Mouse (Mus musculus) embryonic fibroblast, embryonic 13.5 days (primary cell): ENCODE measurements around the gene Phospho2. TPM values are rescaled to one million over a fixed set of nuclear protein-coding genes. Genes with fewer than 3 reads are reported as not detected.
"Not testable (repeated sequence)": the region's sequence is repeated elsewhere in the genome, so short reads cannot be mapped to it uniquely, and the experiment has no call there.

Experiments
- H3K27ac ChIP-seq: 2 replicates; pipeline ENCODE4 v1.5.1; 2012; ENCODE audit warnings: low read length, control low read depth, inconsistent platforms; ENCODE audit not compliant: insufficient read depth
- H3K4me1 ChIP-seq: 2 replicates; pipeline ENCODE4 v1.6.1; 2011; ENCODE audit warnings: low read length; ENCODE audit not compliant: control insufficient read depth, insufficient read depth
- H3K4me3 ChIP-seq: 2 replicates; pipeline ENCODE4 v1.5.1; 2011; ENCODE audit warnings: mild to moderate bottlenecking, control low read depth, low read length; ENCODE audit not compliant: insufficient read depth
- CTCF ChIP-seq: IDR thresholded peaks from 2 replicates; pipeline ENCODE4 v1.5.1; 2011; ENCODE audit warnings: mild to moderate bottlenecking, control low read depth, low read length, moderate library complexity, borderline replicate concordance; ENCODE audit not compliant: insufficient read depth
- POLR2A ChIP-seq: IDR thresholded peaks from 2 replicates; pipeline ENCODE4 v1.6.1; 2011; ENCODE audit warnings: low read depth, mild to moderate bottlenecking, control low read depth, low read length, moderate library complexity
- polyA plus RNA-seq: library from polyadenylated mRNA; stranded (reverse); fragments of >200 nt; gene quantifications from 2 replicates; pipeline ENCODE4 v1.2.4, GENCODE M21; 2011; ENCODE audit warnings: low read depth; ENCODE audit not compliant: missing spikeins, insufficient read length

The Phospho2 gene
- polyA plus RNA-seq, 1 experiment, result 22.5 TPM

DNA sequence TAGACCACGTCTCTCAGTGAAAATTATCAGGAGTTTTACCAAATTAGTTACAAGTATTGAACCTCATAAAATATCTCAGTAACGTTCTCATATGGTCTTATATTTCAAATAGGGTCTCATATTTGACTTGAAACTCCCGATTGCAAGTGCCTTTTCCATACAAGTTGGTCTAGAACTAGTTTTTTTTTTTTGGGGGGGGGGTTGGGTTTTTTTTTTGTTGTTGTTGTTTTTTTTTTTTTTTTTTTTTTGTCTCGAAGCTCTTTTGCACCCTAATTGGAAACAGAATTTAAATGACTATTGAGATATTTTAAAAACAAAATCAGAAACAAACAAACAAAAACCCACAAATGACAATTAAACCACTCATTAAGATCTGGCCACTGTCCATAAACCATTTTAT, 1.3 kb downstream of the Phospho2 start:
- Histone ChIP-seq H3K27ac (no peak overlapping the region), H3K4me1 (no peaks in the 10 kb centered on the region), H3K4me3 (peak overlapping the region; percentile 54; the same call in 1 of the 2 replicates)
- TF ChIP-seq CTCF, result no peak
- no peak for TF ChIP-seq POLR2A

DNA sequence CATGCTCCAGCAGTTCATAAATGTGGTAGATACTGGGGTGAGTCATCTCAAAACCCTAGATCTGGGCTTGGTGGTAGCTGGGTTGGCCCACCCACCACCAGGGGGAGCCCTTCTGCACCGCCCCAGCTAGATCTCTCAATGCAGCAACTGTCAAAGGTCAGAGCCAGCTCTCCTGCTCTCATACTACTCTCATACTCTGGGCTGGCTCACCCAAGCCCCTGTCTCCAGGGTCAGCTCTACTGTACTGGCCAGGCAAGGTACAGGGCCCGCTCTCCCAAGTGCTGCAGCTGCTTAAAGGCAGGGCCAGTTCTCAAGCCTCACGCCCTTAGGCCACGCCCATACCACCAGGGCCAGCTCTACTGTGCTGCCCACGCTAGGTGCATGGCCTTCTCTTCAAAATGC, 13.5 kb downstream of the Phospho2 start:
- no peak overlapping the region for H3K27ac ChIP-seq
- no peak overlapping the region for H3K4me3 ChIP-seq
- no peaks in the 10 kb centered on the region for H3K4me1 ChIP-seq
- TF ChIP-seq CTCF (peak; percentile 26; the same call in 1 of the 2 replicates), POLR2A (no peak)

DNA sequence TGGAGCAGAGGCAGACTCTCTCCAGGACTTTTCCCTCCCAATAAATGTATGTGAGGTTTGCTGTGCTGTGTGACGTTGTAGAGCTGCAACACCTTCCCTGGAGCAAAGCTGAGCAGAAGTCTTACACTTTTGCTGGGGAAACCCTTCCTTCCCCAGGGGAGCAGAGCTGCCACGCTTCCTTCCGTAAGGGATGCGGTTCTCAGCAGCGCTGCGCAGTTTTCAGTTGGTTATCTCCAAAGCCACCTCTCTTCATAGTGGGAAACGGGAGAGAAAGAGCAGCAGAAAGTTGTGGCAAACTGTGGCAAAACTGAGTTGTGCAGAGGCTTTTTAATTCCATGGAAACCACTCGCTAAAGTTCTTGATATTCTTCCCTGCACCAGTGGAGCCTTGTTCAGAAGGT, 14.3 kb downstream of the Phospho2 start:
- H3K27ac ChIP-seq, result no peak overlapping the region
- no peaks in the 10 kb centered on the region for H3K4me1 ChIP-seq
- TF ChIP-seq CTCF (no peak), POLR2A (no peak)
- no peak overlapping the region for H3K4me3 ChIP-seq

DNA sequence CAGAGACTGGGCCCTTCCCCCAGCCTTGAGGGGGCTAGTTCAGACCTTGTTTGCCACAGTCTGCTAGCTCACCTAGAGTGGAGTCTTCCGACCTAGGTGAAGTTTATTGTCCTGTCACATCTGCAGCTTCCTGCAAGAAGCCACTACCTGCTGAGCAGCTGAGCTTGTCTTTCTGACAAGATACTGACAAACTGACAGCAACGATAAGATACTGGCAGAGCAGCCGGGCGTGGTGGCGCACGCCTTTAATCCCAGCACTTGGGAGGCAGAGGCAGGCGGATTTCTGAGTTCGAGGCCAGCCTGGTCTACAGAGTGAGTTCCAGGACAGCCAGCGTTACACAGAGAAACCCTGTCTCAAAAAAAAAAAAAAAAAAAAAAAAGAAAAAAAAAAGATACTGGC, 15.2 kb downstream of the Phospho2 start:
- not testable (repeated sequence) for H3K27ac ChIP-seq, H3K4me3 ChIP-seq, H3K4me1 ChIP-seq

DNA sequence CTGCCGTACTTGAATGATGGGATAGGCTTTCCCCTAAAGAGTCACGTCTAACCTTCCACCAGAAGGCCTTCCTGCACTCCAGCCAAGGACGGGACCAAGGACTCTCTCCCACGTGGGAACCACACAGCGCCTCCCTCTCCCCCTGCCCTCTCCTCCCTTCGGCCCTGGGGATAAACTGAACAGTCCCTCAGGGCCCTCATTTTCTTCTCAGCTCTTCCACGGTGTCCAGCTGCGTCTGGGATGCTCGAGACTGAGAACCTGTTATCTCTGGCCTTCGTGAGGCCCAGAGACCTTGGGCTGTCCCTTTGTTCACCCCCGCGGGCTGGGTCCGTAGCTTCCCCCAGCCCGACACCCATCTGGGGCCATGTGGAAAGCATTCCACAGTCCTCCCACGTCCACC, 20.7 kb downstream of the Phospho2 start:
- H3K4me3 ChIP-seq, result no peak overlapping the region
- H3K27ac ChIP-seq, result no peak overlapping the region
- no peaks in the 10 kb centered on the region for H3K4me1 ChIP-seq
- no peak for TF ChIP-seq CTCF

DNA sequence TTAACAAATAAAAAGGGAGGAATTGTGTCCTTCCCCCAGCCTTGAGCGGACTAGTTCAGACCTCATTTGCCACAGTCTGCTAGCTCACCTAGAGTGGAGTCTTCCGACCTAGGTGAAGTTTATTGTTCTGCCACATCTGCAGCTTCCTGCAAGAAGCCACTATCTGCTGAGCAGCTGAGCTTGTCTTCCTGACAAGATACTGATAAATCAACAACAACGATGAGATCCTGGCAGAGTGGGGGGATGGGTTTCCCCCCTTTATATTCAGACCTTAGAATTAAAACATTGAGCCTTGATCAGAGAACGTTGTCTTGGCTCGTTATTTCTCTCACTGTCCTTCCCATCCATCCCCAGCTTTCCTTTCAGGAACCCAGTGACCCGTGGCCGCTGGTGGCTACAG, 21.9 kb downstream of the Phospho2 start:
- not testable (repeated sequence) for H3K4me3 ChIP-seq, H3K27ac ChIP-seq, H3K4me1 ChIP-seq

DNA sequence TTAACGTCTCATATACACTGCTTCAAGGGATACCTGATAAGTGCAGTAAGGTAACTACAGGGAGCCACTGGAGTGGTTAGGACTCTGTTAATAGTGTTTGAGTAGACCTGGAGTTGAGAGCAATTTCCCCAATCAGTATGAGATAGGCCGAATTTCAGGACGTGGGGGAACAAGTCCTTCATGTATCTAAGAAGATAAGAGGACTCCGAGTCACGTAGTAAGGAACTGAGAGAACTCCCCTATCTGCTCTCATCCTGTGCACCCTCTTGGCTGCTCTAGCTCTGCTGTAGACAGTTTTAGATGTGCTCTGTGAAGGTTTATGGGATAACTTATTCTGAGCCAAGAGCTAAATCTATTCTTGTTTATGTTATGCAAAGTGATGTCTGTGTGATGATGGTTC, 27.2 kb downstream of the Phospho2 start:
- Histone ChIP-seq H3K4me1 (no peaks in the 10 kb centered on the region), H3K4me3 (no peak overlapping the region), H3K27ac (no peak overlapping the region)
- TF ChIP-seq CTCF (no peak), POLR2A (no peak)

DNA sequence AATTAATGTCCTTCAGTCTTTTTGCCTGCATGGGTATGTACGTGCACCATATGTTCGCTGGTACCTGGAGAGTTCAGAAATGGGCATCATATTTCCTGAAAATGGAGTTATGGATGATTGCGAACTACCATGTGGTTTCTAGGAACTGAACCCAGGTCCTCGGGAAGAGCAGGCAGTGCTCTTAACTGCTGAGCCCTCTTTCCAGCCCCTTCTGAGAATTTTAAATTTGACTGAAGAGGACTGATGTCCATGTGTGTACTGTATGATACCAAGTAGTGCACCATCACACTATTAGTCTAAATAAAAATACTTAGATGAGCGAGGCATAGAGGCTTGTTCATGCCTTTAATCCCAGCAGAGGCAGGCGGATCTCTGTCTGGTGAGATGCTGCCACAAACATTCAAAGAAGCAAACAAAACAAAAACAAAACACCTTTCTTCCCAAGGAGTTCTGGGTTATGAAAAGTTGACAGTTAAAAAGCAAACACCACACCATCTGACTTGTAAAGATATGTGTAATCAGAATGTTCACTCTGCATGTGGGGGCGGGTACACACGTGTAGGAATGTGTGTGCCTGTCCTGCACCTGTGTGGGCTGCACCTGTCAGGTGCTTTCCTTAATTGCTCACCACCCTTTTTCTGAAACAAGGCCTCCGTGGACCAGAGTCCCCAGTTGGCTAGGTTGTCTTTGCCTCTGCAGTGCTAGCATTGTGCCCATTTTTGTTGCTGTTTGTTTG, 29.1 kb downstream of the Phospho2 start:
- Histone ChIP-seq H3K4me1 (no peaks in the 10 kb centered on the region), H3K27ac (no peak overlapping the region), H3K4me3 (no peak overlapping the region)
- TF ChIP-seq CTCF, result no peak
- no peak for TF ChIP-seq POLR2A

DNA sequence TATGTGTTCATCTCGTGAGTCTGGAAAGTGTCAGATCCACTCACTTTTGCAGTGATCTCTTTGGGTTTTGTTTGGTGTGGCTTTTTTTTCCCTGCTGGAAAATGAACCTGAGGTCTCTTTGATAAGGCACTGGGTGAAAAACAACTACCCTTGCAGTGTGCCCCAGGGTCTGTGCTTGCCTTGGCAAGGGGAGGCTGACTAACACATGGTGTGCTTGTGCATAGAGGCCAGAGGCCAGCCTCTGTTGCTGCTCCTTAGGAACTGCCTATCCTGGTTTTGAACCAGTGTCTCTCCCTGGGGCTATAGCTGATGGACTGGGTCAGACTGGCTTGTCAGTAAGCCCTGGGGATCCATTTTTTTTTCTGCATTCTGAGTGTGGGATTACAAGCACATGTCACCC, 30.8 kb downstream of the Phospho2 start:
- TF ChIP-seq POLR2A (no peak), CTCF (no peak)
- no peak overlapping the region for H3K27ac ChIP-seq
- H3K4me3 ChIP-seq, result no peak overlapping the region
- no peaks in the 10 kb centered on the region; the same call in 1 of the 2 replicates for H3K4me1 ChIP-seq

DNA sequence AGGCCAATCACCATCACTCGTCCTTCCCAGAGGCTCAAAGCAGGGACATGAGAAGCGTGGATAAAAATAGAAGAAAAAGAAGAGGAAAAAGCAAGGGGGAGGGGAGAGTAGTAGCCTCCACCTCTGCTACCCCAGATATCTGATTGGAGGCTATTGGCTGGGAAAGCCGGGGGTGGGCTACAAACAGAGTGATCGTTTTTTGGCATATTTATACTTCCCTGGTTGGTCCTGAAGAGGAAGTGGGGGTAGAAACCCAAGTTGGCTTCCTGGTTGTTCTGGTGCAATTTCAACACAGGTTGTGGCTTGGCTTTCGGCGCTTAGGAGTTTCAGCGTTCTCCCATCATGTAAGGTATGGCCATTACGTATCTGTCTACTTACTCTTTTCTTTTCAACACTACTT, 32.3 kb downstream of the Phospho2 start, which contains the start of gene Klhl23:
Gene Klhl23 (plus strand): TSS at position 234 of the 400 bp plus-strand sequence.
- Histone ChIP-seq H3K4me1 (no peaks in the 10 kb centered on the region; the same call in 1 of the 2 replicates), H3K27ac (no peak within 1 kb of the TSS), H3K4me3 (peak within 1 kb of the TSS; percentile 56)
- peak; percentile 22; the same call in 1 of the 2 replicates for TF ChIP-seq POLR2A
- TF ChIP-seq CTCF, result no peak
